Mouse (Mus musculus) E14TG2a.4 (cell line): ENCODE measurements around the gene Boc.

ENCODE experiments used
- CTCF ChIP-seq: conservative IDR thresholded peaks from 2 replicates; pipeline ENCODE4 v1.5.1; 2014; ENCODE audit warnings: low read length
- NANOG ChIP-seq: IDR thresholded peaks from 2 replicates; pipeline ENCODE4 v1.6.1; 2014; ENCODE audit warnings: borderline replicate concordance, low read length, mixed read lengths

- TF ChIP-seq CTCF (no peak), NANOG (no peak)
These were observed 56.9 kb downstream of the Boc start for GRCm38 (mm10) chr16:44501783-44502182.
